Mouse (Mus musculus): ENCODE data around the gene Adam1b. TPM values are rescaled to one million over a fixed set of nuclear protein-coding genes. Genes with fewer than 3 reads are reported as not detected.

Adam1b gene
- polyA plus RNA-seq, 1 experiment from 2014 or later = not detected

DNA sequence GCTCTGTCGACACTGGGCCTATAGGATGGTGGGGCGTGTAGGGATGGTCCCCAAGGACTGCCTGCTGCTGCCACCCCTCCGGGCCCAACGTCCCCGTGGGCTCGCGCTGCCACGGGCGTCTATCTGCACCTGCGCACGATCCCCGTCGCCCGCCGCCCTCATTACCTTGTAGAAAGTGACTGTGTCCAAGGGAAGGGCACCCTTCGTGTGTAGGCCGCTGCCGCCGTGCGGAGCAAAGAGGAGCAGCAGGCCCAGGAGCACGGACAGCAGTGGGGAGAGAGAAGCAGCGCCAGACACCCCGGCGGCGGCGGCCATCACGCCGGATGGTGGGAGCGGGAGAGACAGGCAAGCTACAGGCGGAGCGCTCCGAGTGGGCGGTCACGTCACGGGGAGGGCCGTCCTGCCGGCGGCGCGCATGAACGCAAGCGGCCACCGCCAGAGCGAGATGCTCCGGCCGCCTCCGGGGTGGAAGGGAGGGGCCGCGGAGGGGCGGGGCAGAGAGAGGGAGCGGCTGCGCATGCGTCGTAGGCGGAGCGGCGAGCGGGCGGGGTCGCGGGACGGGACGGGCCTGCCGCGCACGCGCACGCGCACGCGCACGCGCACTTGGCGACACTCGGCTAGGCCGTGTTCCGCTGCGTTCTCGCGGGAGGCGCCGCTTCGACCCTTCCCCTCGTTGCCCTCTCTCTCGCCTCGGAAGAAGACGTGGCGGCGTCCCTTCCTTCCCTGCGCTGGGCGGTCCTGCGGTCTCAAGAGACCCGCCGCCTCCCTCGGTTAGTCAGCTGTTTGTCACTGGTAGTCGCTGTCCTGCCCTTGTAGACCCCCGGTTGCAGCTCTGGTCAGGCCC lies 51.0 kb downstream of the Adam1b start, which contains the start of gene Erp29:
TSS of gene Erp29 (minus strand) at position 481 of the 844 bp plus-strand sequence.
- H3K4me3 ChIP-seq = peak within 1 kb of the TSS; percentile 90
- no peaks in the 10 kb centered on the region for H3K27me3 ChIP-seq
- ATAC-seq (replicated peaks) = peak; percentile 95
- peak within 1 kb of the TSS; percentile 96 for H3K27ac ChIP-seq (replicated peaks)
- H3K9me3 ChIP-seq = no peaks in the 10 kb centered on the region
- peak within 1 kb of the TSS; percentile 74 for H3K4me2 ChIP-seq (replicated peaks)
- under 1% methylated on average over 96 of the region's 97 CpGs for WGBS
- peak within 1 kb of the TSS; percentile 95 for H3K9ac ChIP-seq (replicated peaks)
- peaks cover 22% of the 10 kb centered on the region for H3K36me3 ChIP-seq
- H3K4me1 ChIP-seq = peaks cover 27% of the 10 kb centered on the region

- H3K27me3 ChIP-seq = no peaks in the 10 kb centered on the region
- peak within 1 kb of the TSS; percentile 96 for H3K27ac ChIP-seq (replicated peaks)
- peak within 1 kb of the TSS; percentile 90 for H3K4me3 ChIP-seq
- peak within 1 kb of the TSS; percentile 74 for H3K4me2 ChIP-seq (replicated peaks)
- ATAC-seq (replicated peaks) = no peak
- peaks cover 27% of the 10 kb centered on the region for H3K4me1 ChIP-seq
- no peaks in the 10 kb centered on the region for H3K9me3 ChIP-seq
- WGBS = under 1% methylated on average over 17 of the region's 17 CpGs
- H3K9ac ChIP-seq (replicated peaks) = peak within 1 kb of the TSS; percentile 95
- peaks cover 28% of the 10 kb centered on the region for H3K36me3 ChIP-seq
These were observed 51.6 kb downstream of the Adam1b start, which contains the start of gene Tmem116 for GRCm38 (mm10) chr5:121451644-121452025. TSS of gene Tmem116 (plus strand) at chr5:121451893.

DNA sequence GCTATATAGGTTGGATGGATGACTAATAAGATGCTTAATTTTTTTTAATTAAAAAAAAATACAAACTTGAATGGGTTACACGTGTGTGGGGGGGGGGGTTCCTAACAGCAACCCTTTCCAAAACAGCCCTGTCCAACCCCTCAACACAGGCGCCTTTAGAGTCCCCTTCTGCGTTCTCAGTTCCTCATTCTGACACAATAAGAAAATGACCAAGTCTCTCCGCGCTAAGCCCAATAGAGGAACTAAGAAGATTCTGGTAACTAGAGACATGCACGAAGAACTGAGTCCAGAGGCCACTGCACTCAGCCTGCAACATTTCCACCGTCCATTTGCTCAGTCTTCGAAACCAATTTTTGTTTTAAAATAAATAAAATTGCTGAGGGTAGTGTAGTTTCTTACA lies 52.0 kb downstream of the Adam1b start:
- Histone ChIP-seq H3K9ac (replicated peaks) (peak overlapping the region; percentile 95), H3K36me3 (peaks cover 32% of the 10 kb centered on the region), H3K4me1 (peaks cover 27% of the 10 kb centered on the region), H3K4me3 (peak overlapping the region; percentile 90), H3K27ac (replicated peaks) (peak overlapping the region; percentile 96), H3K4me2 (replicated peaks) (peak overlapping the region; percentile 74), H3K9me3 (no peaks in the 10 kb centered on the region), H3K27me3 (no peaks in the 10 kb centered on the region)
- WGBS = 19% methylated on average over 8 of the region's 8 CpGs
- ATAC-seq (replicated peaks) = no peak

DNA sequence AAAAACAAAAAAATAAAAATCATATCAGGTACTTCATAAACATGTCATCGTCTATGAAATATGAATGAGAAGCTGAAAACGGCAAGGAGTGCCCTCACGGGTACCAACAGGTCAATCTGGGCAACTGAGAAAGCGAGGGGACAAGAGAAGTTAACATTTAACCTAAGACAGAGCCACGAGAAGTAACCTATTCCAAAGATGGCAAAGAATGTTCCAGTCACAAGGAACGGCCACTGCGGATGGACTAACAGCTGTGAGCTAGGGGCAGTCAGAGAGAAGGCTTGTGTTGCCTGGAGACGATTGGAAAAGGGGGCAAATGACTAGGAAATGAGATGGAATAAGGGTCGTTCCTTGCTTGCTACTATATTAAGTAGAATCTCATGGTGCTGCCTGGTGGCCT lies 52.8 kb downstream of the Adam1b start:
- Histone ChIP-seq H3K4me2 (replicated peaks) (no peak overlapping the region; the same call in 1 of the 2 replicates), H3K9ac (replicated peaks) (no peak overlapping the region), H3K36me3 (peaks cover 39% of the 10 kb centered on the region), H3K4me1 (peaks cover 27% of the 10 kb centered on the region), H3K27ac (replicated peaks) (no peak overlapping the region), H3K9me3 (no peaks in the 10 kb centered on the region), H3K4me3 (no peak overlapping the region), H3K27me3 (no peaks in the 10 kb centered on the region)
- 83% methylated on average over 9 of the region's 9 CpGs for WGBS
- no peak for ATAC-seq (replicated peaks)

Other genes starting within 250 kb of the Adam1b start
- 138 and 142 TPM in 2 replicates for gene Trafd1, start 117.8 kb downstream of the Adam1b start, polyA plus RNA-seq (2015; fragmentation: Nextera tagmentation; extraction: Ambion mirVana)
- gene Naa25, start 105.5 kb downstream of the Adam1b start, polyA plus RNA-seq (2015; fragmentation: Nextera tagmentation; extraction: Ambion mirVana) = 54.7 and 59.0 TPM in 2 replicates
- 1.0 and 2.2 TPM in 2 replicates for gene Tmem116, start 51.5 kb downstream of the Adam1b start, polyA plus RNA-seq (2015; fragmentation: Nextera tagmentation; extraction: Ambion mirVana)
- gene Erp29, start 50.9 kb downstream of the Adam1b start, polyA plus RNA-seq (2015; fragmentation: Nextera tagmentation; extraction: Ambion mirVana) = 137 and 144 TPM in 2 replicates
- gene Adam1a, start 42.0 kb upstream of the Adam1b start, polyA plus RNA-seq (2015; fragmentation: Nextera tagmentation; extraction: Ambion mirVana) = 3.7 and 3.8 TPM in 2 replicates
- gene Gm42878, start 42.0 kb upstream of the Adam1b start, polyA plus RNA-seq (2015; fragmentation: Nextera tagmentation; extraction: Ambion mirVana) = not detected in 2 replicates
- gene Mapkapk5, start 42.5 kb upstream of the Adam1b start, polyA plus RNA-seq (2015; fragmentation: Nextera tagmentation; extraction: Ambion mirVana) = 57.1 and 61.9 TPM in 2 replicates
- gene Aldh2, start 90.4 kb upstream of the Adam1b start, polyA plus RNA-seq (2015; fragmentation: Nextera tagmentation; extraction: Ambion mirVana) = 97.5 and 97.8 TPM in 2 replicates
- gene Acad12, start 115.5 kb upstream of the Adam1b start, polyA plus RNA-seq (2015; fragmentation: Nextera tagmentation; extraction: Ambion mirVana) = 1.1 and 1.2 TPM in 2 replicates
- 1.0 and 1.1 TPM in 2 replicates for gene Acad10, start 157.1 kb upstream of the Adam1b start, polyA plus RNA-seq (2015; fragmentation: Nextera tagmentation; extraction: Ambion mirVana)
- gene Brap, start 157.1 kb upstream of the Adam1b start, polyA plus RNA-seq (2015; fragmentation: Nextera tagmentation; extraction: Ambion mirVana) = 51.1 and 55.4 TPM in 2 replicates
- gene Atxn2, start 207.9 kb upstream of the Adam1b start, polyA plus RNA-seq (2015; fragmentation: Nextera tagmentation; extraction: Ambion mirVana) = 67.2 and 80.1 TPM in 2 replicates